Mouse (Mus musculus) heart, postnatal 0 days (tissue): Measurements from ENCODE around the gene Bnip3. TPM values are rescaled to one million over a fixed set of nuclear protein-coding genes. Genes with fewer than 3 reads are reported as not detected.

ENCODE experiments used
- ATAC-seq: fragments of 200-750 bp; cut with Nextera tagmentation; 2 replicates; pipeline ENCODE4 v1.8.0; 2017; ENCODE audit warnings: low read depth, moderate number of reproducible peaks, moderate library complexity; ENCODE audit not compliant: insufficient read depth
- DNase-seq: peaks from one replicate; pipeline ENCODE4 v3.0.0-alpha.2; 2016; ENCODE audit warnings: low spot score
- H3K27ac ChIP-seq: fragments of 300-500 bp; sonication (generic); 2 replicates; pipeline ENCODE4 v1.5.1; 2014; ENCODE audit warnings: low read depth, mild to moderate bottlenecking
- H3K27me3 ChIP-seq: fragments of 300-500 bp; sonication (generic); 2 replicates; pipeline ENCODE4 v1.6.1; 2014; ENCODE audit warnings: low read length, mixed read lengths; ENCODE audit not compliant: control insufficient read depth, insufficient read depth
- H3K36me3 ChIP-seq: fragments of 300-500 bp; sonication (generic); replicated peaks from 2 replicates; pipeline ENCODE4 v1.6.1; 2014; ENCODE audit warnings: low read length, mixed read lengths; ENCODE audit not compliant: control insufficient read depth, insufficient read depth
- H3K4me1 ChIP-seq: fragments of 300-500 bp; sonication (generic); 2 replicates; pipeline ENCODE4 v1.6.1; 2014; ENCODE audit warnings: antibody characterized with exemption; ENCODE audit not compliant: control insufficient read depth, insufficient read depth
- H3K4me2 ChIP-seq: fragments of 300-500 bp; sonication (generic); 2 replicates; pipeline ENCODE4 v1.6.1; 2014; ENCODE audit warnings: low read depth, mild to moderate bottlenecking, low read length, moderate library complexity
- H3K4me3 ChIP-seq: fragments of 300-500 bp; sonication (generic); 2 replicates; pipeline ENCODE4 v1.5.1; 2014; ENCODE audit warnings: low read depth, low read length
- H3K9ac ChIP-seq: fragments of 300-500 bp; sonication (generic); replicated peaks from 2 replicates; pipeline ENCODE4 v1.6.1; 2014; ENCODE audit warnings: low read depth, low read length, mixed read lengths
- H3K9me3 ChIP-seq: fragments of 300-500 bp; sonication (generic); replicated peaks from 2 replicates; pipeline ENCODE4 v1.6.1; 2016; ENCODE audit warnings: low read length; ENCODE audit not compliant: control insufficient read depth
- CTCF ChIP-seq: IDR thresholded peaks from 2 replicates; pipeline ENCODE4 v1.5.1; 2016; ENCODE audit warnings: antibody characterized with exemption, control low read depth, low read depth
- EP300 ChIP-seq: IDR thresholded peaks from 2 replicates; pipeline ENCODE4 v1.6.1; 2016; ENCODE audit warnings: antibody characterized with exemption, low read depth
- WGBS: fragments of 180-500 bp; shearing (Covaris S2); extraction: QIAGEN DNeasy Blood & Tissue Kit; methylation state at CpG from one replicate; pipeline ENCODE4 v1.1.7; 2014; 5-methylcytosine and 5-hydroxymethylcytosine counted together
- polyA plus RNA-seq: library from polyadenylated mRNA; unstranded; fragments of >200 nt; fragmentation: Nextera tagmentation; extraction: Ambion mirVana; gene quantifications from 2 replicates; pipeline ENCODE4 v1.2.1, GENCODE M21; 2015
- total RNA-seq: library from RNA; depleted of rRNA; stranded (reverse); fragments of >200 nt; gene quantifications from 2 replicates; pipeline ENCODE4 v1.2.3, GENCODE M21; 2014; ENCODE audit warnings: low replicate concordance; rRNA removed

The Bnip3 gene
- total RNA-seq = 301 and 305 TPM in 2 replicates
- 131 and 144 TPM in 2 replicates for polyA plus RNA-seq

DNA sequence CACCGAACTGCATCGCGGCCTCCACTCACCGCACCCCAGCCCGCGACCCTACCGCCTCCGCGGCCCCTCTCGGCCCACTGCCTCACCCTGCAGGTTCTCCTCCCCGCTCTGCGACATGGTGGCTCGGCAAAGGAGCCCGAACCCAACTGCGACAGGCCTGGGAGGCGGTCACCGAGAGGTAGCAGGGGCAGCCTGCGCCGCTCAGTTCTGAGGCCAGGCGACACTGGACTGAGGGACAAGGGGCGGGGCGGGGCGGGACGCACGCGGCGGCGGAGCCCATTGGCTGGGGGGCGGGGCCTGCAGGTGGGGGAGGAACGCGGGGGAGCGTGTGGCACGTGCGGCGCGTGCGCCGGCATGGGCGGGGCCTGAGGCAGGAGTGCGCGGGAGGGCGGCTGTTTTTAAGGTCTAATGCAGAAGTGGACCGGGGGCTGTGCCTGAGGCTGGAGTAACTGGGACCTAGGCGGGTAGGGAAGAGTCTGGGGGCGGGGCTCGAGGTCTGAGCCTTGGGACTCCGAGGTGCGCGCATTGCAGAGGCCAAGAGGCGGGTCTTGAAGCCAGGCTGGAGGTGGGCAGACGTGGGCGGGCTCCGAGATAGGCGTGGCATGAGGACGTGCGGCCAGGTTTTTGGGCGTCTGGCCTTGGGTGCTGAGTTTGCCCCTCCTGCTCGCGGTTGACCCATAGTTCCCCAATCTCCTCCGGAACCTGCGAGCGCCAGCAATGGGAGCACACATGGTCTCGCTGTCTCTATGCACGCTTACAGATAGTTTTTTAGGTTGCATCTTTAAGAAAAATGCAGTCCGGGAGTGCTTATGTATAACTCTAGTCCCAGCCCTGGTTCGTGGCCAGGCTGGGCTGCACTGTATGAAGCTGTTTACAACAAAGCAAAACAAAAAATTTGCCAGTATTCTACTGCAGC is at the start of gene Bnip3:
Gene Bnip3, minus strand, starts transcription at position 243 of the 916 bp plus-strand sequence.
- DNase-seq = peak; percentile 81
- no peaks in the 10 kb centered on the region for H3K9me3 ChIP-seq

DNA sequence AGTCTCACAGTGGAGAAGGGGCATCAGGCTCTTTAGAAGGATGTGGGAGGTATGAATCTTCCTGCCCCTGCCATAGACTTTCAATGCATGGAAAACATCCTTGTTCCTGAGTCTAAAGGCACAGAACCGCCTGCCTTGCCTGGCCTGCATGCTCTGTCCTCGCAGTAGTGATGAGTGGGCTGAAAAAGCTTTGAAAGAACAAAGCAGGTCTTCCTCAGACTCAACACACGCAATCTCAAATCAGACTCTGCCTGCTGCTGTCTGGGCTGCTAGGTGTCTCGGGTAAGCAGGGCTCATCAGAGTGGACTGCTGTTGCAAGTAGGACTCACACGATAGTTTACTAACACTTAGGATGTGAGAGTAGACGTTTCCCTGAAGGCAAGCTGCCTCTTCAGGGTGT is 47.8 kb upstream of the Bnip3 start:
- WGBS = 51% methylated on average over 6 of the region's 6 CpGs
- no peak for TF ChIP-seq CTCF
- TF ChIP-seq EP300 = no peak
- no peak overlapping the region for H3K27ac ChIP-seq
- H3K4me2 ChIP-seq = no peak overlapping the region
- H3K36me3 ChIP-seq = no peaks in the 10 kb centered on the region
- H3K9ac ChIP-seq = no peak overlapping the region
- no peaks in the 10 kb centered on the region for H3K4me1 ChIP-seq
- no peak for ATAC-seq
- H3K9me3 ChIP-seq = no peaks in the 10 kb centered on the region
- H3K4me3 ChIP-seq = no peak overlapping the region
- H3K27me3 ChIP-seq = no peaks in the 10 kb centered on the region
- DNase-seq = no peak

More for the DNA sequence above, at the start of gene Bnip3:
- no peaks in the 10 kb centered on the region for H3K36me3 ChIP-seq
- peak within 1 kb of the TSS; percentile 94 for H3K27ac ChIP-seq
- H3K9ac ChIP-seq = peak within 1 kb of the TSS; percentile 94
- peaks cover 31% of the 10 kb centered on the region for H3K4me1 ChIP-seq
- under 1% methylated on average over 64 of the region's 66 CpGs for WGBS
- peak within 1 kb of the TSS; percentile 73 for H3K4me2 ChIP-seq
- H3K27me3 ChIP-seq = no peaks in the 10 kb centered on the region
- peak; percentile 90 for ATAC-seq
- peak within 1 kb of the TSS; percentile 94 for H3K4me3 ChIP-seq
- TF ChIP-seq CTCF (no peak), EP300 (0 out of 2 replicates have a peak, but pooled peaks have one; percentile 9)

DNA sequence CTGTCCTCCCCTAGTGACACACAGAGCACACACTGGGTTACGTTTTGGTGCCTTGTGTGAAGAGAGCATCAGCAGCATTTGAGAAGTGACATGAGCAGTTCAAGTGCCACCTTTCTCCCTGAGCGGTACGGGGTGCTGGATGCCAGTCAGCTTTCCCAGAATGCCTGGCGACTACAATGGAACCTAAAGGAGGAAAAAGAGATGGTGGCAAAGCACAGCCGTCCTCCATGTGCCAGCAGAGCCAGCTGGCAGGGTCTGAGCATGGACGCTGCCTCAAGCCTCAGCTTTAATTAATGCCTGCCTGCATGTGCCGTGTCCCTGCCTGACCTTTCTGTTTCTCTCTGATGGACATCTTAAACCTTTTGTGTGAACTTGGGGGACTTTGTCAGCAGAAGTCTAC is 46.5 kb upstream of the Bnip3 start:
- ATAC-seq (no peak), DNase-seq (no peak)
- H3K4me1 ChIP-seq = no peaks in the 10 kb centered on the region
- H3K9me3 ChIP-seq = no peaks in the 10 kb centered on the region
- no peak overlapping the region for H3K27ac ChIP-seq
- 77% methylated on average over 7 of the region's 7 CpGs for whole genome bisulfite sequencing
- no peak overlapping the region for H3K9ac ChIP-seq
- no peaks in the 10 kb centered on the region for H3K27me3 ChIP-seq
- H3K36me3 ChIP-seq = no peaks in the 10 kb centered on the region
- H3K4me2 ChIP-seq = no peak overlapping the region
- no peak overlapping the region for H3K4me3 ChIP-seq
- no peak for TF ChIP-seq EP300
- TF ChIP-seq CTCF = no peak

DNA sequence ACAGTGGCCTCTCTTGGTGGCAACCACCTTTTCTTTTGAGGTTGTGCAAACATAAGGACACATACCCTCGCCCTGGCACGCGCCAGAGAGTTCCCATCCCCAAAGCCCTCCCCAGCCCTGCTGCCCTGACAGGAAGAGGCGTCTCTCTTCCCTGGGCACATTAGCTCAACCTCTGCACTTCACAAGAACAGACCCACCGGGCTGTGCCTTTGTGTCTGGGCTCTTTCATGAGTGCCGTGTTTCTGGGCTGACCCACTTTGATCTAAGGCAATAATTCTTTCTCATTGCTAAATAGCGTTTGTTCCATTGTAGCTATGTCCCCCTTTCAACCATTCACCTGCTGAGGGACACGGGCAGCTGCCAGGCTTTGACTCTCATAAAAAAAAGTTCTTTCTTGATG is 39.0 kb upstream of the Bnip3 start:
- H3K4me1 ChIP-seq = no peaks in the 10 kb centered on the region
- WGBS = 70% methylated on average over 8 of the region's 8 CpGs
- H3K27me3 ChIP-seq = peaks cover 9% of the 10 kb centered on the region
- ATAC-seq = no peak
- H3K9ac ChIP-seq = no peak overlapping the region
- H3K27ac ChIP-seq = no peak overlapping the region
- no peaks in the 10 kb centered on the region for H3K36me3 ChIP-seq
- H3K9me3 ChIP-seq = no peaks in the 10 kb centered on the region
- H3K4me2 ChIP-seq = no peak overlapping the region
- TF ChIP-seq EP300 (no peak), CTCF (no peak)
- no peak overlapping the region for H3K4me3 ChIP-seq
- no peak for DNase-seq

DNA sequence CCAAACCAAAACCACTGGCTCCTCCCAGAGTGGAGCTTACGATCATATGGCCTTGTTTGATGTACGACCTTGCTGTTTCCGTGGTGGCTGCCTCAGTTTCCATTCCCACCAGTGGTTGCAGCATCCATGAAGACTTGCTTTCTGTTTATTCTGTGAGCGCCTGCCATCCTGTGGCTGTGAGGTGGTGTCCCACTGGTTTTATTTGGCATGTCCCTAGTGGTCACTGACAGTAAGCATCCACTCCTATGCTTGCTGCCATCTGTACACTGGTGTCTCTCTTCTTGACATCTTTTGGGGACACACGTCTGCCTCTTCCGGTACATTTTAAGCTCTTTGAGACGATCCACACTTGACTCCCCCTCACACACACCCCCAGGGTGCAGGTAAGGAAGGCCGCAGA is 38.4 kb upstream of the Bnip3 start:
- H3K4me1 ChIP-seq = no peaks in the 10 kb centered on the region
- no peaks in the 10 kb centered on the region for H3K9me3 ChIP-seq
- ATAC-seq (no peak), DNase-seq (no peak)
- H3K27ac ChIP-seq = no peak overlapping the region
- no peak for TF ChIP-seq EP300
- peak; percentile 22; the same call in 1 of the 2 replicates for TF ChIP-seq CTCF
- H3K36me3 ChIP-seq = no peaks in the 10 kb centered on the region
- H3K4me2 ChIP-seq = no peak overlapping the region
- WGBS = 79% methylated on average over 8 of the region's 8 CpGs
- no peak overlapping the region for H3K4me3 ChIP-seq
- H3K9ac ChIP-seq = no peak overlapping the region
- peaks cover 14% of the 10 kb centered on the region for H3K27me3 ChIP-seq
